Mouse (Mus musculus): Measurements from ENCODE around the gene Nsun2. TPM values are rescaled to one million over a fixed set of nuclear protein-coding genes. Genes with fewer than 3 reads are reported as not detected.

Gene Nsun2
- total RNA-seq, 2 experiments from 2014 or later: 49.5 to 50.7 TPM

DNA sequence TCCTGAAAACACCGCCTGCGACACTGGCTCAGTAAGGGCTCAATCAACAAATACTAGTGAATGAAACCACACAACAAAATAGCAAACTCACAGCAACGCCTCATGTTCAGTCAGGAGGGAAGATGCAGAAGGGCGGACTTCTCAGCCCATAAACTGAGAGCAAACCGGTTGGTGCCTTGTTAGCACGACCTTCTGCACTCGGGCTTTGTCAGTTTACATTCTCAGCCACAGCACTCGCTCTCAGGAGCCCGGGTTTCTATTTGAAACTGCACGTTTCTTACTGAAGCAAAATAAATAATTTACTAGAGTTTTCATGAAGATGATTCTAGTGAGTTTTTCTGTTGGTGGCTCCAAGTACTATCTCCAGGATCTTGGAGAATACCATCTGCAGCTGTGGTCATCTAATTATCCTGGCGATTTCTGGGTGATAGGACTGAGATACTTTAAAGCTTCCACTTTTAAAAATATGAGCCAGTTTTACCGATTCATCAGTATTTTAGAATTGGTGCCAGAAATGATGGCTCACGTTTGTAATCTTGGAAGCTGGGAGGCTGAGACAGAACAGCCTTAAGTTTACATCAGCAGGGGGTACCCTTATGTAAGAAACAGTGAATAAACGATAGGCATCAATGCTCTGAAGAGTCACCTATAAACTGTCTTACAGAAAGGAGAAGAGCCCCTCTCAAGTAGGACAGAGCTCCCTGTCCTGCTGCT, 9.9 kb upstream of the Nsun2 start:
- DNase-seq (ENCODE audit: low spot score in 2 of 2): no peak

- no peak for DNase-seq (ENCODE audit: low spot score in 2 of 2)
These were observed 9.4 kb upstream of the Nsun2 start for GRCm38 (mm10) chr13:69524158-69524530.

- DNase-seq (ENCODE audit: low spot score in 2 of 2): no peak
These were observed 7.7 kb upstream of the Nsun2 start for GRCm38 (mm10) chr13:69525867-69526266.

GRCm38 (mm10) chr13:69528531-69528930, 5.0 kb upstream of the Nsun2 start:
- DNase-seq (ENCODE audit: low spot score in 2 of 2): no peak

GRCm38 (mm10) chr13:69530156-69530555, 3.4 kb upstream of the Nsun2 start:
- DNase-seq (ENCODE audit: low spot score in 2 of 2): no peak

DNA sequence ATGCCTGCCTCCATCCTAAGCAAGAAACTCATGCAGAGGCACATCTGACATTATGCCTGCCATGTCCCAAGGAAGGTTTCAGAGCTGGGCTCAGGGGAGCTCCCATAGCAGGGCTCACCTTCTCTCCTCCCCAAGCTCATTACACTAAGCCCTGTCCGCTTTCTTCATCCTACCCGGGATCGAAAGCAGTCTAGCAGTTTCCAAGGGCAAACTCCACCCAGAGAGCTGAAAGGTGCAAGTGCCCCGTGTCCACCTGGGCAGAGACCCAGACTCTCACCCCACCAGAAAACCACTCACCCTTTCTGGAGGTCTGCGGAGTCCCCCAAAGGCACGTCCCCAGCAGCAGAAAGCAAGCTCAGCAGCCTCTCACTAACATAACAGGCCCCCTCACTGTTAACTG, 2.6 kb upstream of the Nsun2 start:
- DNase-seq (ENCODE audit: low spot score in 2 of 2): no peak

GRCm38 (mm10) chr13:69531431-69531830, 2.1 kb upstream of the Nsun2 start:
- DNase-seq (ENCODE audit: low spot score in 2 of 2): no peak

DNA sequence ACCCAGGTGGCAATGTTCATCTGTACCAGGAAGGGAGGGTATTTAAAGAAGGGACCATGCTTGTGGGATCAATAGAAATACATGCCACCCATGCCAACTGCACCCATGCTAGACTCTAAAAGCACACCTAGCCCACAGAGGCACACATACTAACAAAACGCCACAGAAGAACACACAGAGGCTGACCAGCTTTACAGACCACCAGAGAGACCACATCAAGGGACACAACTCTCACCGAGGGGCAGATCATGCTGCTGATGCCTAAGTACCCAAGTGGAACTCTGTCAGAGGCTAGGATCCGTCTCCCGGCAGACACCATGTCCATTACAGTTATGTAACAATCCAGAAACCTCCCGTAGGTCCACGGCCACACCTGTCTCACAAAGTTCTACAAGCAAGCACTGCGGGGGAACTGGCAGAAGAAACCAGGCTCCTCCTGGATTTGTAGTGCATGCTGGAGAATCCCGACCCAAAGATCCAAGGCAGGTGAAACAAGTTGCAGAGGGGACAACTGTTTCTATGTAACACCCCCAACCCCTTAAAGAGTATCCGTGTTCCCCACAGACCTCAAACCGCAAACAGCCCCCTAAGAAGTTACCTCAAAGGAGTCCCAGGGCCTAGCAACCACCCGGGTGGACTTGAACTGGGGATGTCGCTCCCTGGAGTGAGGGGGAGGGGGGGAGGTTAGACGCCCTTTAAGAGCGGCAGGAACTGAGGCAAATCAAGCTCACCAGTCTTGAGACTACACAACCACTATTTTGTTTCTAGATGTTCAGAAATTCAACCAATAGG, 1.2 kb upstream of the Nsun2 start:
- no peak for DNase-seq (ENCODE audit: low spot score in 2 of 2)

- DNase-seq (ENCODE audit: low spot score in 2 of 2): no peak
These were observed 597 bp upstream of the Nsun2 start for GRCm38 (mm10) chr13:69532893-69533404.

DNA sequence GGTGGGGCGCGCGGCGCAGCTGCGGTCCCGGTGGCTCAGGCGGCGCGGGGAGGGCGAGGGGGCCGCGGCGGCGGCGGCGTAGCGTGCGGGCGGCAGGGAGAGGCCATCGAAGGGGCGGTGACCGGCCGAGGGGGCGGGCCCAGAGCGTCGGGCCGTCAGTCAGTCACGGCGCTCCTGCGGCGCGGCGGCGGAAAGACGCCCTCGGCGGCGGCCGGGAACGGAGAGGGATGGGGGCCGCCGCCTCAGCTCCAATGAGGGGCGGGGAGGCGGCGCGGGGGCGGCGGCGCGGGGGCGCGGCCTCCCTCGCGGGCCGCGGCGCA, 748 bp downstream of the Nsun2 start, which contains the start of gene Tent4a:
Tent4a (minus strand) TSS at position 284 of the 320 bp plus-strand sequence.
- DNase-seq (ENCODE audit: low spot score in 2 of 2): no peak

GRCm38 (mm10) chr13:69534654-69535551, 1.4 kb downstream of the Nsun2 start:
- peak; percentile 98 to 99 for DNase-seq (ENCODE audit: low spot score in 2 of 2)

- DNase-seq (ENCODE audit: low spot score in 2 of 2): no peak
These were observed 2.5 kb downstream of the Nsun2 start for GRCm38 (mm10) chr13:69536021-69536420.

DNA sequence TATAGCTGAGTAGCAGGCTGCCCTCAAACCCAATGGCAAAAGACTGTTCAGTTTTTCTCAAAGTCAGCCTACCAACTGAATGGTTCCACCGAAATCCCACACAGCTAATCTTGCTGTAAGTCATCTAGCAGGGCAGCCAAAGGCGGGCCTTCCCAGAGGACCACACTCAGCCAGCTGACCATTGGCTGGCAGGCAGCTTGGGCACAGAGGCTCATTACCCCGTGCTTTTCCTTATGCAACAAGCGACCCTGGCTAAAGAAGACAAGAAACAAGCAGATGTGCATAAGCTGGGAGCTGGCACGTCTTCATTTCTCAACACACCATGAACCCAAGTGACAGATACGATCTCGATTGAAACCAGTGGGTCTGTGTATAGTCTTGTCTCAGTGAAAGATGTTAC, 3.8 kb downstream of the Nsun2 start:
- no peak for DNase-seq (ENCODE audit: low spot score in 2 of 2)

DNA sequence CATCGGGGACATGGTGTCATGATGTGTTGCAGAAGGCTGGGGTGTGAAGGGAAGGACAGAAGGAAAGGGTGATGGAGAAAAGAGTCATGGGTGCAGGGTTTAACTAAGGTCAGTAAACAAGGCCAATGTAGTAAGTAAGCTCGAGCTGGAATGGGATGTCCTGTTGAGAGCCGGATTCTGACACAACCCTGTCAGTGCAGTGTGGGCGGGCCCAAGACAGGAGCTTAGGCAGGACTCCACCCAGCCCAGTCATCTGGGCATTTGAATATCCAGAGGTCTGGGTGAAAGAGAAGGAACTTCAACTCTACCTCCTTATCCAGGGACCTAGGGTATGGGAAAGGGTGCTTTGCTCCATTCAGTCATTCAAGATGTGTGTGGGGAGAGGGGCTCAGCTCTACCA, 4.8 kb downstream of the Nsun2 start:
- no peak for DNase-seq (ENCODE audit: low spot score in 2 of 2)

- DNase-seq (ENCODE audit: low spot score in 2 of 2): no peak
These were observed 7.7 kb downstream of the Nsun2 start for GRCm38 (mm10) chr13:69541209-69541608.

GRCm38 (mm10) chr13:69541776-69542175, 8.2 kb downstream of the Nsun2 start:
- DNase-seq (ENCODE audit: low spot score in 2 of 2): no peak

DNA sequence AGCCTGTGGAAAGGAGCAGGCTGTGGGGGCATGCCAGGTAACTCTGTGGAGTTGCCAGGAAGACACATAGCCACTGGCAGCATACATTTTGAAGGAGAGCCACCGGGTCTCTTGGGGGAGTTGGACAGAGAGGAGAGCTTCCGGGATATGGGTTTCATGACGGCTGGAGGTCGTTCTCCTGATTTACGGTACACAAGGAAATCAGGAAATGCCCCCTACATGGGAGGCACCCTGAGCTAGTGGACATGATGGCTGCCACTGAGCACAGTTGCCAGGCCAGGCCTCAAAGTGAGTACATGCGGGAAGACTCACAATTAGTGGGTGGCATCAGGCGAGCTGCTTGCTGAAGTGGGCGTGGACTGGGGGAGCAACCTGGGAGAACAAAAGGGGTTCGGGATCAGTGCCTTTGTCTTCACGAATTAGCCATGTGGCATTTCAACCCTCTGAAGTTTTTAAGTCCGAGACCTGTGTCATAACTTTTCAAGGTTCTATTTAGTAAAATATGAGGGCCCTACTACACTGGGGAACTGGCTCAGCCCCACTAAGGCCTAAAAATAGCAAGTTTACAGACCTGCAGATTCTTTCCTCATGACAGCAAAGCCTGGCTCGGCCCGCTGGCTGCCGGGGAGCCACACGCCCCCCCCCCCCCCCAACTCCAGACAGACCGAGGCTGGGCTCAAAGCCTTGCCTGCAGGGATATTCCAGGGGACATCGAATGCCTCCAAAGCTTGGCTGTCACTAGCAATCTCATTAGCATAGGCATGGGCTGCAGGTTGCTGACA, 9.2 kb downstream of the Nsun2 start:
- DNase-seq (ENCODE audit: low spot score in 2 of 2): peak in 1 of 2 experiments; percentile 56

- DNase-seq (ENCODE audit: low spot score in 2 of 2): no peak
These were observed 10.0 kb downstream of the Nsun2 start for GRCm38 (mm10) chr13:69543595-69543994.

GRCm38 (mm10) chr13:69545019-69545418, 11.5 kb downstream of the Nsun2 start:
- DNase-seq (ENCODE audit: low spot score in 2 of 2): no peak

- no peak for DNase-seq (ENCODE audit: low spot score in 2 of 2)
These were observed 14.1 kb downstream of the Nsun2 start for GRCm38 (mm10) chr13:69547488-69548180.

All from gastrocnemius, postnatal 4 days (tissue).